9 mouse cellular contexts compared by ENCODE assay signal in genomic region chr5:36935486-36936473, GRCm38 (mm10). TPM values are rescaled to one million over a fixed set of nuclear protein-coding genes. Genes with fewer than 3 reads are reported as not detected.
DNase-seq lines count a peak whose midpoint lies in the region; ATAC-seq and TF ChIP-seq lines count a peak whose summit lies in the region.
"Had no signal": no experiment of that assay in that cellular context is flagged by ENCODE, and none has a peak within 500 bp of the region (broad histone marks: within the 10 kb centered on the region; RNA-seq: fewer than 3 reads in every experiment).

No protein-coding gene starts in this region.

- WGBS in heart, postnatal 0 days, result 36% methylated on average over 17 of the region's 17 CpGs
- WGBS in midbrain, embryonic 16.5 days, result 43% methylated on average over 17 of the region's 17 CpGs

- H3K9ac ChIP-seq in heart, postnatal 0 days (replicated peaks; ENCODE audit: low read depth, low read length), result no peak overlapping the region
- no peak overlapping the region for H3K9ac ChIP-seq in midbrain, embryonic 16.5 days (ENCODE audit: low read depth, low read length)
- H3K9ac ChIP-seq: liver, embryonic 14.5 days had no signal

- peak; percentile 59 for ATAC-seq in heart, postnatal 0 days (ENCODE audit: insufficient read depth, low read depth)
- ATAC-seq in midbrain, embryonic 16.5 days, result peak; percentile 86

- no peak for TF ChIP-seq CTCF in heart, postnatal 0 days (IDR thresholded peaks at IDR 0.05; ENCODE audit: low read depth)

- no peak for TF ChIP-seq EP300 in heart, postnatal 0 days (IDR thresholded peaks at IDR 0.05; ENCODE audit: low read depth)

- H3K36me3 ChIP-seq in heart, postnatal 0 days (replicated peaks; ENCODE audit: control insufficient read depth, insufficient read depth, low read length), result no peaks in the 10 kb centered on the region
- H3K36me3 ChIP-seq in midbrain, embryonic 16.5 days (ENCODE audit: control insufficient read depth, insufficient read depth, low read length), result peaks cover 4% of the 10 kb centered on the region; the same call in 1 of the 2 replicates

- H3K4me1 ChIP-seq in heart, postnatal 0 days (ENCODE audit: control insufficient read depth, insufficient read depth), result no peaks in the 10 kb centered on the region; the same call in 1 of the 2 replicates
- peaks cover 19% of the 10 kb centered on the region for H3K4me1 ChIP-seq in midbrain, embryonic 16.5 days (ENCODE audit: control insufficient read depth, insufficient read depth, low read length)

- H3K27ac ChIP-seq in heart, postnatal 0 days (ENCODE audit: low read depth), result peak overlapping the region; percentile 34; the same call in 1 of the 2 replicates
- peak overlapping the region; percentile 82 for H3K27ac ChIP-seq in midbrain, embryonic 16.5 days (ENCODE audit: low read length)
- H3K27ac ChIP-seq: liver, embryonic 14.5 days had no signal

- no peak overlapping the region for H3K4me2 ChIP-seq in heart, postnatal 0 days (ENCODE audit: low read depth, low read length)
- H3K4me2 ChIP-seq in midbrain, embryonic 16.5 days (ENCODE audit: low read length), result no peak overlapping the region

- DNase-seq in heart, adult 11 months, result peak; percentile 94
- no peak for DNase-seq in heart, adult 8-10 months (ENCODE audit: low spot score)
- peak; percentile 69 for DNase-seq in cerebellum, adult 9-11 months
- DNase-seq in heart, postnatal 0 days (ENCODE audit: low spot score), result peak; percentile 22
- DNase-seq in kidney, adult 8-10 months, result no peak
- no peak for DNase-seq in T-cell, adult 2 months (ENCODE audit: low spot score)
- no peak for DNase-seq in urinary bladder, postnatal 14 days (ENCODE audit: low spot score)

- no peak overlapping the region for H3K4me3 ChIP-seq in heart, postnatal 0 days (ENCODE audit: low read depth, low read length)
- no peak overlapping the region for H3K4me3 ChIP-seq in midbrain, embryonic 16.5 days (ENCODE audit: low read depth, low read length)

- H3K27me3 ChIP-seq in heart, postnatal 0 days (ENCODE audit: control insufficient read depth, insufficient read depth, low read length), result no peaks in the 10 kb centered on the region
- no peaks in the 10 kb centered on the region for H3K27me3 ChIP-seq in midbrain, embryonic 16.5 days (ENCODE audit: control insufficient read depth, insufficient read depth, low read depth, low read length)

- no peaks in the 10 kb centered on the region for H3K9me3 ChIP-seq in heart, postnatal 0 days (replicated peaks; ENCODE audit: control insufficient read depth, low read length)
- no peaks in the 10 kb centered on the region for H3K9me3 ChIP-seq in midbrain, embryonic 16.5 days (replicated peaks; ENCODE audit: control insufficient read depth, low read length, poor library complexity, severe bottlenecking)

RNA-seq across cellular contexts. Expression of gene Wfs1, which starts 53.2 kb away (rescaled TPM):
- total RNA-seq in heart, adult 8-10 months (2022), result 100 to 1,000 TPM in 2 of 4 experiments, 10 to 100 TPM in 2; 92.1 to 104 (median 96.8) TPM
- total RNA-seq in heart, postnatal 0 days (2014; rRNA removed; ENCODE audit: low replicate concordance), result 17.6 and 18.3 TPM in 2 replicates
- polyA plus RNA-seq in heart, postnatal 0 days (2015; fragmentation: Nextera tagmentation; extraction: Ambion mirVana), result 14.6 and 14.7 TPM in 2 replicates
- polyA plus RNA-seq in midbrain, embryonic 16.5 days (2015; fragmentation: Nextera tagmentation; extraction: Ambion mirVana), result 10.3 and 11.1 TPM in 2 replicates

Comparison
In these comparisons a context has a peak if more than half of its experiments do, and no peak if none do; other contexts are left out.
1. DNase-seq: peak in heart, adult 11 months (single experiment), cerebellum, adult 9-11 months (single experiment) and heart, postnatal 0 days (single experiment); none in heart, adult 8-10 months (single experiment), kidney, adult 8-10 months (0 of 2), T-cell, adult 2 months (single experiment) and urinary bladder, postnatal 14 days (single experiment).